Mouse (Mus musculus): Measurements from ENCODE around the gene Angptl4. TPM values are rescaled to one million over a fixed set of nuclear protein-coding genes. Genes with fewer than 3 reads are reported as not detected.

Angptl4 gene
- polyA plus RNA-seq, 1 experiment from 2014 or later = 21.6 TPM

Other genes starting within 250 kb of the Angptl4 start
- 2.1 and 4.7 TPM in 2 replicates for gene Myo1f, start 226.1 kb downstream of the Angptl4 start, polyA plus RNA-seq (2015; fragmentation: Nextera tagmentation; extraction: Ambion mirVana)
- gene Zfp414, start 152.7 kb downstream of the Angptl4 start, polyA plus RNA-seq (2015; fragmentation: Nextera tagmentation; extraction: Ambion mirVana) = 56.1 and 62.3 TPM in 2 replicates
- gene Pram1, start 143.8 kb downstream of the Angptl4 start, polyA plus RNA-seq (2015; fragmentation: Nextera tagmentation; extraction: Ambion mirVana) = 0.61 TPM in 1 of 2 replicates, not detected in the other
- 161 and 203 TPM in 2 replicates for gene Hnrnpm, start 95.0 kb downstream of the Angptl4 start, polyA plus RNA-seq (2015; fragmentation: Nextera tagmentation; extraction: Ambion mirVana)
- gene March2, start 63.2 kb downstream of the Angptl4 start, polyA plus RNA-seq (2015; fragmentation: Nextera tagmentation; extraction: Ambion mirVana) = 77.4 and 81.5 TPM in 2 replicates
- 519 and 596 TPM in 2 replicates for gene Rab11b, start 21.3 kb downstream of the Angptl4 start, polyA plus RNA-seq (2015; fragmentation: Nextera tagmentation; extraction: Ambion mirVana)
- 46.7 and 48.5 TPM in 2 replicates for gene Kank3, start 28.7 kb upstream of the Angptl4 start, polyA plus RNA-seq (2015; fragmentation: Nextera tagmentation; extraction: Ambion mirVana)
- 534 and 619 TPM in 2 replicates for gene Rps28, start 42.7 kb upstream of the Angptl4 start, polyA plus RNA-seq (2015; fragmentation: Nextera tagmentation; extraction: Ambion mirVana)
- gene Ndufa7, start 42.7 kb upstream of the Angptl4 start, polyA plus RNA-seq (2015; fragmentation: Nextera tagmentation; extraction: Ambion mirVana) = 515 and 564 TPM in 2 replicates
- gene Cd320, start 61.3 kb upstream of the Angptl4 start, polyA plus RNA-seq (2015; fragmentation: Nextera tagmentation; extraction: Ambion mirVana) = 53.9 and 56.1 TPM in 2 replicates
- not detected in 2 replicates for gene Gm7029, start 92.0 kb upstream of the Angptl4 start, polyA plus RNA-seq (2015; fragmentation: Nextera tagmentation; extraction: Ambion mirVana)
- gene Kifc1, start 108.8 kb upstream of the Angptl4 start, polyA plus RNA-seq (2015; fragmentation: Nextera tagmentation; extraction: Ambion mirVana) = 2.0 and 3.5 TPM in 2 replicates
- gene Platr17, start 123.3 kb upstream of the Angptl4 start, polyA plus RNA-seq (2015; fragmentation: Nextera tagmentation; extraction: Ambion mirVana) = 0.93 and 1.2 TPM in 2 replicates
- 50.7 and 58.5 TPM in 2 replicates for gene Daxx, start 127.6 kb upstream of the Angptl4 start, polyA plus RNA-seq (2015; fragmentation: Nextera tagmentation; extraction: Ambion mirVana)
- 35.3 and 51.3 TPM in 2 replicates for gene Tapbp, start 134.1 kb upstream of the Angptl4 start, polyA plus RNA-seq (2015; fragmentation: Nextera tagmentation; extraction: Ambion mirVana)
- 13.7 and 15.8 TPM in 2 replicates for gene Zbtb22, start 134.1 kb upstream of the Angptl4 start, polyA plus RNA-seq (2015; fragmentation: Nextera tagmentation; extraction: Ambion mirVana)
- 56.8 and 58.8 TPM in 2 replicates for gene Rgl2, start 147.7 kb upstream of the Angptl4 start, polyA plus RNA-seq (2015; fragmentation: Nextera tagmentation; extraction: Ambion mirVana)
- gene Pfdn6, start 158.5 kb upstream of the Angptl4 start, polyA plus RNA-seq (2015; fragmentation: Nextera tagmentation; extraction: Ambion mirVana) = 173 and 183 TPM in 2 replicates
- gene Wdr46, start 158.8 kb upstream of the Angptl4 start, polyA plus RNA-seq (2015; fragmentation: Nextera tagmentation; extraction: Ambion mirVana) = 25.1 and 29.3 TPM in 2 replicates
- gene B3galt4, start 169.7 kb upstream of the Angptl4 start, polyA plus RNA-seq (2015; fragmentation: Nextera tagmentation; extraction: Ambion mirVana) = 11.9 and 13.1 TPM in 2 replicates
- gene Vps52, start 174.0 kb upstream of the Angptl4 start, polyA plus RNA-seq (2015; fragmentation: Nextera tagmentation; extraction: Ambion mirVana) = 72.3 and 75.7 TPM in 2 replicates
- gene Rps18, start 174.2 kb upstream of the Angptl4 start, polyA plus RNA-seq (2015; fragmentation: Nextera tagmentation; extraction: Ambion mirVana) = 778 and 1,050 TPM in 2 replicates
- gene H2-K1, start 218.5 kb upstream of the Angptl4 start, polyA plus RNA-seq (2015; fragmentation: Nextera tagmentation; extraction: Ambion mirVana) = 19.8 and 88.0 TPM in 2 replicates
- 21.9 and 24.4 TPM in 2 replicates for gene Ring1, start 242.8 kb upstream of the Angptl4 start, polyA plus RNA-seq (2015; fragmentation: Nextera tagmentation; extraction: Ambion mirVana)
- 68.4 and 71.4 TPM in 2 replicates for gene H2-Ke6, start 246.2 kb upstream of the Angptl4 start, polyA plus RNA-seq (2015; fragmentation: Nextera tagmentation; extraction: Ambion mirVana)
- 167 and 170 TPM in 2 replicates for gene Slc39a7, start 249.9 kb upstream of the Angptl4 start, polyA plus RNA-seq (2015; fragmentation: Nextera tagmentation; extraction: Ambion mirVana)
- 54.4 and 57.7 TPM in 2 replicates for gene Rxrb, start 250.0 kb upstream of the Angptl4 start, polyA plus RNA-seq (2015; fragmentation: Nextera tagmentation; extraction: Ambion mirVana)

Data from neural tube, embryonic 15.5 days (tissue).